Mouse (Mus musculus) forebrain, embryonic 13.5 days (tissue): ENCODE measurements at regions not wholly inside any gene's neighbourhood (a gene's known extent, or its start where the extent isn't known, plus 50 kb on each side); places are given as distances from the start of the nearest gene placed in this dataset.
"Not testable (repeated sequence)": the region's sequence is repeated elsewhere in the genome, so short reads cannot be mapped to it uniquely, and the experiment has no call there.

Source experiments
- ATAC-seq: fragments of 200-750 bp; cut with Nextera tagmentation; 2 replicates; pipeline ENCODE4 v1.8.0; 2017
- H3K27ac ChIP-seq: fragments of 300-500 bp; sonication (generic); 2 replicates; pipeline ENCODE4 v1.5.1; 2015; ENCODE audit warnings: inconsistent platforms, mild to moderate bottlenecking, moderate library complexity
- H3K27me3 ChIP-seq: fragments of 300-500 bp; sonication (generic); 2 replicates; pipeline ENCODE4 v1.6.1; 2015; ENCODE audit warnings: mild to moderate bottlenecking, inconsistent platforms
- H3K36me3 ChIP-seq: fragments of 300-500 bp; sonication (generic); 2 replicates; pipeline ENCODE4 v1.6.1; 2015; ENCODE audit warnings: mild to moderate bottlenecking, inconsistent platforms; ENCODE audit not compliant: poor library complexity, severe bottlenecking
- H3K4me1 ChIP-seq: fragments of 300-500 bp; sonication (generic); 2 replicates; pipeline ENCODE4 v1.6.1; 2015; ENCODE audit warnings: inconsistent platforms
- H3K4me2 ChIP-seq: fragments of 300-500 bp; sonication (generic); 2 replicates; pipeline ENCODE4 v1.6.1; 2015; ENCODE audit warnings: inconsistent platforms, mild to moderate bottlenecking, moderate library complexity
- H3K4me3 ChIP-seq: fragments of 300-500 bp; sonication (generic); 2 replicates; pipeline ENCODE4 v1.5.1; 2015; ENCODE audit warnings: mild to moderate bottlenecking, inconsistent platforms
- H3K9ac ChIP-seq: fragments of 300-500 bp; sonication (generic); 2 replicates; pipeline ENCODE4 v1.6.1; 2015; ENCODE audit warnings: mild to moderate bottlenecking, inconsistent platforms
- H3K9me3 ChIP-seq: fragments of 300-500 bp; sonication (generic); replicated peaks from 2 replicates; pipeline ENCODE4 v1.6.1; 2016; ENCODE audit warnings: inconsistent platforms
- WGBS: fragments of 180-500 bp; shearing (Covaris S2); methylation state at CpG from one replicate; pipeline ENCODE4 v1.1.7; 2015; 5-methylcytosine and 5-hydroxymethylcytosine counted together

GRCm38 (mm10) chr6:22789731-22790130 lies 85.6 kb upstream of the Ptprz1 start:
- not testable (repeated sequence) for H3K9me3 ChIP-seq, H3K9ac ChIP-seq, H3K4me3 ChIP-seq, H3K4me2 ChIP-seq, H3K27ac ChIP-seq, ATAC-seq, H3K36me3 ChIP-seq, H3K4me1 ChIP-seq, H3K27me3 ChIP-seq
- 91% methylated on average over 4 of the region's 4 CpGs for WGBS

- Histone ChIP-seq H3K9me3 (no peaks in the 10 kb centered on the region), H3K27me3 (no peaks in the 10 kb centered on the region), H3K4me2 (no peak overlapping the region), H3K27ac (no peak overlapping the region), H3K4me1 (peaks cover 26% of the 10 kb centered on the region), H3K4me3 (no peak overlapping the region), H3K36me3 (no peaks in the 10 kb centered on the region), H3K9ac (no peak overlapping the region)
- 97% methylated on average over 4 of the region's 4 CpGs for WGBS
- no peak for ATAC-seq
These were observed 83.5 kb upstream of the Ptprz1 start for GRCm38 (mm10) chr6:22791801-22792200.

GRCm38 (mm10) chr6:22792601-22793000 lies 82.7 kb upstream of the Ptprz1 start:
- H3K27ac ChIP-seq = peak overlapping the region; percentile 89; the same call in 1 of the 2 replicates
- no peak overlapping the region for H3K4me3 ChIP-seq
- ATAC-seq = no peak
- H3K36me3 ChIP-seq = no peaks in the 10 kb centered on the region
- WGBS = 83% methylated on average over 3 of the region's 3 CpGs
- no peaks in the 10 kb centered on the region for H3K9me3 ChIP-seq
- H3K9ac ChIP-seq = no peak overlapping the region
- H3K4me2 ChIP-seq = no peak overlapping the region
- H3K4me1 ChIP-seq = peaks cover 27% of the 10 kb centered on the region
- no peaks in the 10 kb centered on the region for H3K27me3 ChIP-seq

GRCm38 (mm10) chr6:22794071-22794721 lies 81.1 kb upstream of the Ptprz1 start:
- H3K36me3 ChIP-seq = no peaks in the 10 kb centered on the region
- 4% methylated on average over 12 of the region's 12 CpGs for WGBS
- H3K4me2 ChIP-seq = peak overlapping the region; percentile 46
- H3K27ac ChIP-seq = peak overlapping the region; percentile 89
- H3K4me1 ChIP-seq = peaks cover 31% of the 10 kb centered on the region
- no peaks in the 10 kb centered on the region for H3K27me3 ChIP-seq
- peak; percentile 89 for ATAC-seq
- no peaks in the 10 kb centered on the region for H3K9me3 ChIP-seq
- peak overlapping the region; percentile 8 for H3K4me3 ChIP-seq
- H3K9ac ChIP-seq = peak overlapping the region; percentile 43

GRCm38 (mm10) chr6:22794755-22795154 lies 80.5 kb upstream of the Ptprz1 start:
- peak; percentile 54 for ATAC-seq
- Histone ChIP-seq H3K27ac (peak overlapping the region; percentile 89), H3K9me3 (no peaks in the 10 kb centered on the region), H3K4me3 (peak overlapping the region; percentile 8), H3K9ac (peak overlapping the region; percentile 43), H3K4me1 (peaks cover 31% of the 10 kb centered on the region), H3K4me2 (peak overlapping the region; percentile 46), H3K36me3 (no peaks in the 10 kb centered on the region), H3K27me3 (no peaks in the 10 kb centered on the region)
- 2% methylated on average over 3 of the region's 3 CpGs for WGBS

GRCm38 (mm10) chr6:22795291-22795860 lies 79.9 kb upstream of the Ptprz1 start:
- H3K36me3 ChIP-seq = no peaks in the 10 kb centered on the region
- peak; percentile 59 for ATAC-seq
- no peak overlapping the region for H3K4me3 ChIP-seq
- H3K4me1 ChIP-seq = peaks cover 31% of the 10 kb centered on the region
- no peaks in the 10 kb centered on the region for H3K9me3 ChIP-seq
- H3K9ac ChIP-seq = 0 out of 2 replicates have a peak overlapping the region, but pooled peaks have one; percentile 7
- H3K4me2 ChIP-seq = peak overlapping the region; percentile 46; the same call in 1 of the 2 replicates
- WGBS = 4% methylated on average over 6 of the region's 6 CpGs
- no peaks in the 10 kb centered on the region for H3K27me3 ChIP-seq
- H3K27ac ChIP-seq = peak overlapping the region; percentile 89

- peak; percentile 34; the same call in 1 of the 2 replicates for ATAC-seq
- Histone ChIP-seq H3K27ac (no peak overlapping the region), H3K9ac (no peak overlapping the region), H3K36me3 (no peaks in the 10 kb centered on the region), H3K9me3 (no peaks in the 10 kb centered on the region), H3K4me3 (no peak overlapping the region), H3K4me1 (peaks cover 17% of the 10 kb centered on the region), H3K27me3 (no peaks in the 10 kb centered on the region), H3K4me2 (no peak overlapping the region)
- 28% methylated on average over 3 of the region's 3 CpGs for WGBS
These were observed 73.4 kb upstream of the Ptprz1 start for GRCm38 (mm10) chr6:22801908-22802307.

GRCm38 (mm10) chr6:22802399-22803092 lies 72.8 kb upstream of the Ptprz1 start:
- Histone ChIP-seq H3K27me3 (no peaks in the 10 kb centered on the region), H3K4me2 (peak overlapping the region; percentile 22; the same call in 1 of the 2 replicates), H3K9ac (no peak overlapping the region), H3K9me3 (no peaks in the 10 kb centered on the region), H3K4me1 (peaks cover 17% of the 10 kb centered on the region), H3K36me3 (no peaks in the 10 kb centered on the region), H3K27ac (no peak overlapping the region), H3K4me3 (no peak overlapping the region)
- ATAC-seq = peak; percentile 74
- WGBS = 31% methylated on average over 12 of the region's 12 CpGs

GRCm38 (mm10) chr6:22803886-22804285 lies 71.4 kb upstream of the Ptprz1 start:
- Histone ChIP-seq H3K27me3 (no peaks in the 10 kb centered on the region), H3K9ac (no peak overlapping the region), H3K4me3 (no peak overlapping the region), H3K4me2 (no peak overlapping the region), H3K9me3 (no peaks in the 10 kb centered on the region), H3K27ac (no peak overlapping the region), H3K36me3 (no peaks in the 10 kb centered on the region), H3K4me1 (peaks cover 13% of the 10 kb centered on the region)
- no peak for ATAC-seq
- 88% methylated on average over 4 of the region's 4 CpGs for WGBS

GRCm38 (mm10) chr6:22825086-22825768 lies 50.1 kb upstream of the Ptprz1 start:
- no peaks in the 10 kb centered on the region for H3K9me3 ChIP-seq
- peak; percentile 92 for ATAC-seq
- no peak overlapping the region for H3K9ac ChIP-seq
- H3K4me3 ChIP-seq = no peak overlapping the region
- no peaks in the 10 kb centered on the region for H3K4me1 ChIP-seq
- no peak overlapping the region for H3K4me2 ChIP-seq
- H3K27ac ChIP-seq = no peak overlapping the region
- 83% methylated on average over 1 of the region's 1 CpGs for WGBS
- H3K36me3 ChIP-seq = no peaks in the 10 kb centered on the region
- no peaks in the 10 kb centered on the region for H3K27me3 ChIP-seq
